In the genomic region with DNA sequence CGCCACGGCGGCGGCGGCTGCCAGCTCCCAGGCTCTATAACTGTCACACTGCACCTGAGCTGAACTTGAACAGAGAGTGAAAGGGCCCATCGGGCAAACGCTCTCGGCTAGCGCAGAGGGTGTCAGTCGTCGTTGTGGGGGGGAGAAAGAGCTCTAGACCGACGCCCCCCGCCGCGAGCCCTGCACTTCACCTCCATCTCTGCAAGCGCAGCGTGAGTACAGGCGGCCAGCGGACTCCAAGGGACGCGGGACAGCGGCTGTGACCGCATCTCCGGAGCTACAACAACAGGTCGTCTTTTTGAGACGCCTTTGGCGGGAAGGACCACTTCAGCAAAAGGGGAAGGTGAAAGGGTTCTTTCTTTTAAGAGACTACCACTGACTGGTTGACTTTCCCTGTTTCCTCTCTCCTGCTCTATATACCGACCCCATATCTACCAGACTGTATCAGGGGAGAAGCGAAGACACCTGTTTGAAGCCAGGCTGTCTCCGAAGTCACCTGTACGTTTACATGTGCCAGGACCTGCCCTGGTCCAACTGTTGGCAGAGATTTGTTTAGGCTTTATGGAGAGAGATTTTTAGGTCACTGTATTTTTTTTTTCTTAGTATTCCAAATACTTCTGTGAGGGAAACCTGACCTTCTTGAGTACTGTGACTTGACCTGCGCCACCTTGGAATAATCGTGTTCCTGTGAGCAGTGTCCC, we compare ENCODE assay signal across 7 mouse cellular contexts. TPM values are rescaled to one million over a fixed set of nuclear protein-coding genes. Genes with fewer than 3 reads are reported as not detected.
DNase-seq lines count a peak whose midpoint lies in the region; ATAC-seq lines count a peak whose summit lies in the region.

A gene (plus strand): TSS at position 13 of the 701 bp plus-strand sequence.

- no peaks in the 10 kb centered on the region for H3K36me3 ChIP-seq in forebrain, embryonic 14.5 days (ENCODE audit: control insufficient read depth, insufficient read depth, low read length)
- H3K36me3 ChIP-seq in intestine, embryonic 15.5 days: no peaks in the 10 kb centered on the region
- H3K36me3 ChIP-seq in midbrain, embryonic 12.5 days: no peaks in the 10 kb centered on the region

- DNase-seq in retina, postnatal 7 days (ENCODE audit: low read depth, low spot score): peak; percentile 6
- no peak for DNase-seq in retina, postnatal 1 day
- DNase-seq in forebrain, embryonic 14.5 days (ENCODE audit: low spot score): no peak
- DNase-seq in MN1 (ENCODE audit: low spot score): no peak
- no peak for DNase-seq in Muller cell, postnatal 12 days (ENCODE audit: inconsistent ontology term)

- no peaks in the 10 kb centered on the region for H3K4me1 ChIP-seq in forebrain, embryonic 14.5 days (ENCODE audit: control insufficient read depth, insufficient read depth, low read length)
- 0 out of 2 replicates have a peak, but pooled peaks cover 4% of the 10 kb centered on the region for H3K4me1 ChIP-seq in intestine, embryonic 15.5 days (replicated peaks)
- peaks cover 7% of the 10 kb centered on the region; the same call in 1 of the 2 replicates for H3K4me1 ChIP-seq in midbrain, embryonic 12.5 days

- H3K27me3 ChIP-seq in forebrain, embryonic 14.5 days (replicated peaks; ENCODE audit: control insufficient read depth, insufficient read depth, low read length): no peaks in the 10 kb centered on the region
- H3K27me3 ChIP-seq in intestine, embryonic 15.5 days (replicated peaks): peaks cover 10% of the 10 kb centered on the region
- H3K27me3 ChIP-seq in midbrain, embryonic 12.5 days: peaks cover 8% of the 10 kb centered on the region; the same call in 1 of the 2 replicates

- peak within 1 kb of the TSS; percentile 89 for H3K9ac ChIP-seq in forebrain, embryonic 14.5 days (ENCODE audit: low read length)
- peak within 1 kb of the TSS; percentile 53 for H3K9ac ChIP-seq in intestine, embryonic 15.5 days
- peak within 1 kb of the TSS; percentile 80 for H3K9ac ChIP-seq in midbrain, embryonic 12.5 days (replicated peaks)

- ATAC-seq in forebrain, embryonic 14.5 days: peak; percentile 4
- peak; percentile 27; the same call in 1 of the 2 replicates for ATAC-seq in intestine, embryonic 15.5 days
- ATAC-seq in midbrain, embryonic 12.5 days (ENCODE audit: low FRiP score, low read depth): peak; percentile 13

- WGBS in forebrain, embryonic 14.5 days: 11% methylated on average over 34 of the region's 34 CpGs
- WGBS in intestine, embryonic 15.5 days: 10% methylated on average over 34 of the region's 34 CpGs
- WGBS in midbrain, embryonic 12.5 days: 11% methylated on average over 34 of the region's 34 CpGs

- no peaks in the 10 kb centered on the region for H3K9me3 ChIP-seq in forebrain, embryonic 14.5 days (replicated peaks; ENCODE audit: control insufficient read depth, low read length)
- no peaks in the 10 kb centered on the region for H3K9me3 ChIP-seq in intestine, embryonic 15.5 days
- H3K9me3 ChIP-seq in midbrain, embryonic 12.5 days: no peaks in the 10 kb centered on the region

- H3K4me2 ChIP-seq in forebrain, embryonic 14.5 days (ENCODE audit: low read length): peak within 1 kb of the TSS; percentile 64
- H3K4me2 ChIP-seq in intestine, embryonic 15.5 days (replicated peaks): peak within 1 kb of the TSS; percentile 98
- peak within 1 kb of the TSS; percentile 84 for H3K4me2 ChIP-seq in midbrain, embryonic 12.5 days (replicated peaks)

- peak within 1 kb of the TSS; percentile 77 for H3K4me3 ChIP-seq in forebrain, embryonic 14.5 days (ENCODE audit: low read depth, low read length)
- peak within 1 kb of the TSS; percentile 66 for H3K4me3 ChIP-seq in intestine, embryonic 15.5 days (replicated peaks)
- peak within 1 kb of the TSS; percentile 70 for H3K4me3 ChIP-seq in midbrain, embryonic 12.5 days

- peak within 1 kb of the TSS; percentile 78 for H3K27ac ChIP-seq in forebrain, embryonic 14.5 days (ENCODE audit: low read depth, low read length)
- no peak within 1 kb of the TSS for H3K27ac ChIP-seq in intestine, embryonic 15.5 days
- H3K27ac ChIP-seq in midbrain, embryonic 12.5 days (replicated peaks): peak within 1 kb of the TSS; percentile 64

RNA-seq across cellular contexts. Expression of the gene that starts here (rescaled TPM):
- 8.6 and 11.4 TPM in 2 replicates for polyA plus RNA-seq in forebrain, embryonic 14.5 days (2014; fragmentation: Nextera tagmentation; extraction: Ambion mirVana)
- 0.71 and 0.93 TPM in 2 replicates for polyA plus RNA-seq in intestine, embryonic 15.5 days (2015; fragmentation: Nextera tagmentation; extraction: Ambion mirVana)
- 5.2 TPM in 2 replicates for polyA plus RNA-seq in midbrain, embryonic 12.5 days (2016; fragmentation: Nextera tagmentation; extraction: Ambion mirVana)

Comparison
In these comparisons a context has a peak if more than half of its experiments do, and no peak if none do; other contexts are left out.
1. Peak in ATAC-seq, H3K4me3 ChIP-seq, H3K9ac ChIP-seq and H3K4me2 ChIP-seq in intestine, embryonic 15.5 days; RNA of the gene not detected or under 1 TPM.